ENCODE assay signal across 8 mouse cellular contexts in genomic region chr13:104947958-104948357, GRCm38 (mm10).
DNase-seq lines count a peak whose midpoint lies in the region; ATAC-seq lines count a peak whose summit lies in the region.

No protein-coding gene starts in this region.

- H3K27me3 ChIP-seq in intestine, embryonic 14.5 days (replicated peaks; ENCODE audit: control insufficient read depth, insufficient read depth, low read length): no peaks in the 10 kb centered on the region

- H3K4me1 ChIP-seq in intestine, embryonic 14.5 days (replicated peaks; ENCODE audit: control insufficient read depth, insufficient read depth, low read length): no peaks in the 10 kb centered on the region

- H3K9ac ChIP-seq in intestine, embryonic 14.5 days (ENCODE audit: low read length): no peak overlapping the region

- H3K4me3 ChIP-seq in intestine, embryonic 14.5 days (ENCODE audit: low read depth, low read length): 0 out of 2 replicates have a peak overlapping the region, but pooled peaks have one; percentile 6

- H3K9me3 ChIP-seq in intestine, embryonic 14.5 days (ENCODE audit: control insufficient read depth, low read length): no peaks in the 10 kb centered on the region

- peak; percentile 59; the same call in 1 of the 2 replicates for ATAC-seq in intestine, embryonic 14.5 days (replicated peaks; ENCODE audit: low FRiP score, low TSS enrichment, low read depth)
- ATAC-seq in erythroid progenitor cell, adult 5-6 weeks (replicated peaks; ENCODE audit: low FRiP score, poor library complexity, severe bottlenecking): no peak

- H3K36me3 ChIP-seq in intestine, embryonic 14.5 days (ENCODE audit: control insufficient read depth, insufficient read depth, low read length): no peaks in the 10 kb centered on the region

- DNase-seq in adrenal gland, adult 18-20 months (ENCODE audit: low spot score in 2 of 2): peak; percentile 52 to 73
- DNase-seq in embryo, embryonic 10.5 days (ENCODE audit: low spot score): peak; percentile 95
- peak; percentile 29 to 60 for DNase-seq in gastrocnemius, postnatal 36 days
- peak; percentile 88 for DNase-seq in intestine, embryonic 14.5 days (ENCODE audit: low spot score)
- peak; percentile 92 to 94 for DNase-seq in left cerebral cortex, postnatal 14 days (ENCODE audit: low spot score in 2 of 2)
- peak; percentile 93 for DNase-seq in mesoderm, embryonic 11.5 days (ENCODE audit: low read depth, low spot score)
- peak; percentile 83 for DNase-seq in right cerebral cortex, postnatal 4 days

- intact Hi-C loops in gastrocnemius, postnatal 36 days (cut with DNase I): loop anchor here (5.0 kb wide), 1 partner anchor 274 kb away; no protein-coding TSS in a partner anchor
- intact Hi-C loops in left cerebral cortex, postnatal 14 days (cut with DNase I): loop anchor here (5.0 kb wide), 3 partner anchors 104 to 429 kb away; partner anchors contain the start of gene Rgs7bp

- WGBS in intestine, embryonic 14.5 days: 1% methylated on average over 7 of the region's 7 CpGs

- H3K27ac ChIP-seq in intestine, embryonic 14.5 days (ENCODE audit: low read depth): no peak overlapping the region

- H3K4me2 ChIP-seq in intestine, embryonic 14.5 days (ENCODE audit: low read length): peak overlapping the region; percentile 41

Comparison
In these comparisons a context has a peak if more than half of its experiments do, and no peak if none do; other contexts are left out.
1. DNase-seq: peak in every context shown above with its lines; median percentile 95 in embryo, embryonic 10.5 days; 93 in left cerebral cortex, postnatal 14 days; 93 in mesoderm, embryonic 11.5 days; 88 in intestine, embryonic 14.5 days; 83 in right cerebral cortex, postnatal 4 days; 62 in adrenal gland, adult 18-20 months; 44 in gastrocnemius, postnatal 36 days.